Mouse (Mus musculus): Measurements from ENCODE around the gene Lcn9.
"Not testable (repeated sequence)": the region's sequence is repeated elsewhere in the genome, so short reads cannot be mapped to it uniquely, and the experiment has no call there.

Lcn9 gene

DNA sequence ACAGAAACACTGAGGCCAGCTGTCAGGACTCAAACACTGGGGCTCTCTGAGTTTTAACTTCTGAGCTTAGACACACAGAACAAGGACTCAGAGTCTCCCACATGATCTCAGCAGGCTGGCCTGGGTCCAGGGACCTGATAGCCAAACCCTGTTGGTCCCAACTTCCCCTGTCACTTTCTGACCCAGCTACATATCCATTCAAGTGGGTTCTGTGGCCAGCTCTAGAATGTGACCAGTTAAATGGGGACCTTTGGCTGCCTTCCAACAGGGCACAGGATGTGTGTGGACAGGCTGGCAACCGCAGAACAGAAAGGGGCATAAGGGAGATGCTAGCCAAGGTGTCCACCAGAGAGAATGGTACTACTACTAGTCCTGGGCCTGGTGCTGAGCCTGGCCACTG, at the start of gene Lcn9:
Gene Lcn9 (plus strand): TSS at position 348 of the 400 bp plus-strand sequence.
- no peak for DNase-seq (ENCODE audit: low spot score in 2 of 2)

DNA sequence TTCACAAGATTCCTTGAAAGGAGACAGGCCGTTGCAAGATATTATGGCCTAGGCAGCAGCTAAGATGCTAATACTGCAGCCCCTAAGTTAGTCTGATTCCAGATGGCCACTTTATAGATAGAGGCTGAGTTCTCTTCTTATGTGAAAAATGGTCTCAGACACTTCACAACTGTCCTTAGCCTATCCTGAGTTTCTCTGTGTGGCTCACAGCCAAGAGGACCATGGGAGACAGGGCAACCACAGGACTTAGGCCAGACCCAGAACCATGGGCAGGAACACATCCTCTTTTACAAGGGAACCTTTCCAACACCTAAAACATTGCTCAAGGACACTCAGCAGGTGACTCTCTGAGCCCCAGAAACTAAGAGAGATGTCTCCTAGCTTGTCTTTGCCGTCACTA, 49.4 kb upstream of the Lcn9 start:
- no peak for DNase-seq (ENCODE audit: low spot score in 2 of 2)

DNA sequence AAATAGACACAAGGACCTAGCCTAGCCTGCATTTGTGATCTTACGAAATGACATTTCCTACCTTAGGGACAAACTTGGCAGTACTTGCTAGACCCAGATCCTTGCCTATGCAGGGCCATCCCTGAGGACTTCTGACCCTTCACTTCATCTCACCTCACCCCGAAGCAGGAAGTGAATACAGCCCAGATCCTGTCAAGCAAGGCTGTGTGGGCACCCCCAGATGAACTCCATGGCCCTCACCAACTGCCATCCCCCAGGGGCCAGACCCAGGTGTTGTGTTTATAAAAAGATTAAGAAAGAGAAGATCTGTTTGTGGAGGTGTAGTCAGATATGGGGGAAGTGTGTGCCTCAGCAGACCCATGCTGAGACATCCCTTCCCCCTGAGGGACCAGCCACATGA, 48.3 kb upstream of the Lcn9 start:
- DNase-seq (ENCODE audit: low spot score in 2 of 2), result no peak

DNA sequence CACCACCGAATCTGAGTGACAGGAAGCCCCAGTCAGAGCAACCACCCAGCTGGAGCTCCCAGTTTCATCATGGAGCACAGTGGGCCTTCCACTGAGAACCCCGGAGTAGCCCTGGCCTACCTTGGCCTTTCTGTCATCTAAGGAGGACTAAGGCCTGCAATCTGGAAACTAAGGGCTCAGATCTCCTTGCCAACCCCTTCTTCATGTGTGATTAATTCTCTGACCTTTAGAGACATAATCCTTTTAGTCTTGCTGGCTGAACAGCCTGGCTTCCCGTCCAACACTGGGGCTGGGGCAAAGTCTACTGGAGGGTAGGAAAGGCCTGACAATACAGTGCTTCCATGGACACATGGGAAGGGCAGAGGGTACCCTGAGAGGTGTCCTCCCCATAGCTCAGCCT, 47.0 kb upstream of the Lcn9 start:
- no peak for DNase-seq (ENCODE audit: low spot score in 2 of 2)

DNA sequence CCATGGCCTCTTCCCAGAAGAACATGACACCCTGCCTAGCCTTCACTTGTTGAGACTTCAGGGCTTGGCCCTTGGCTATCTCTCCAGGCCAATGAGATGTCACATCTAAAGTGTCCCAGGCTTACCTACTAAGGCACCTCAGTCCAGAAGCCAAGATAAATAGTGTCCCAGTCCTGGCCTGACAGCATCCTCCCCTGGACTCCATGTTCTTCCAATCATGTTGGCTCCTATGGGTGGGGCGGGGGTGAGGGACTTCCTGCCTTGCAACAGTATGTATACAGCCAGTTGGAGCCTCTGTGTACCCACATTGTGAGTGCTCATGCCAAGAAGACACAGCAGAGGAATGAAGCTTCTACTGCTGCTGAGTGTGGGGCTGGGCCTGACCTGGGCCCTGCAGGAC, 46.2 kb upstream of the Lcn9 start, which contains the start of gene Lcn11:
Gene Lcn11 (plus strand): TSS at position 301 of the 400 bp plus-strand sequence.
- no peak for DNase-seq (ENCODE audit: low spot score in 2 of 2)

DNA sequence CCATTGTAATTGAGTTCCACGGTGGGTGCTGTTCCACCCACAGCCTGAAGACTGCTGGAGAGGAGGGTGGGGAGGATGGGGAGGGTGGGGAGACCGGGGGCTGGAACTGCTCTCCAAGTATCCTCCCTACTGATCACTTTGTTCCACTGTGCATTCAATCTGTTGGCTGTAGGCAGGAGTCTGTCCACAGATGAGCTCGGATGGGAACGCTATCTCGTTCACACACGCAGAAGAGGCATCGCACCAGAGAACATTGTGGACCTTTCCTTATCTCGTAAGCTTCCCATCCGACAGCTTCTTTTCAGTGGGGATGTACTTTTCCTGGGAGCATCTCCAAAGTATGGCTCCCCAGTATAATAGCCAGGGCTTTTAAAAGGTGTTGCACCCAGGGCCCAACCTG, 43.9 kb upstream of the Lcn9 start:
- DNase-seq (ENCODE audit: low spot score in 2 of 2), result no peak

DNA sequence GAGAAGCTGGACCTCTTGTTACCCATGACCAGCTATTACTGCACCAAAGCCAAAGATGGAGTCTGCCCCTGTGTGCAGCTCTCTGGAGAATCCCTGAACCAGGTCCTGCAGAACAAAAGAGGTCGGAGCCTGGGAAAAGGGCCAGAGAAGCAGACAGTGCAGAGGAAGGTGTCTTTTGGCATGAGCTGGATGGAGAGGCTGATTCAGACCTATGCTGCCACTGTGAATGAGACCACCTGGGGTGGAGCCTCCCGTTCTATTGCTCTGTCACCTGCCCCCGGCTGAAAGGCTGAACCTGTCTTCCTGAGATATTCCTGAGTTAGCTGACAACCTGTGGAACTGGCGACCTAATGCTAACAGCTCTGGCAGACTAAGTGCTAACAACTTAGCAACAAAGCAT, 42.0 kb upstream of the Lcn9 start:
- no peak for DNase-seq (ENCODE audit: low spot score in 2 of 2)

DNA sequence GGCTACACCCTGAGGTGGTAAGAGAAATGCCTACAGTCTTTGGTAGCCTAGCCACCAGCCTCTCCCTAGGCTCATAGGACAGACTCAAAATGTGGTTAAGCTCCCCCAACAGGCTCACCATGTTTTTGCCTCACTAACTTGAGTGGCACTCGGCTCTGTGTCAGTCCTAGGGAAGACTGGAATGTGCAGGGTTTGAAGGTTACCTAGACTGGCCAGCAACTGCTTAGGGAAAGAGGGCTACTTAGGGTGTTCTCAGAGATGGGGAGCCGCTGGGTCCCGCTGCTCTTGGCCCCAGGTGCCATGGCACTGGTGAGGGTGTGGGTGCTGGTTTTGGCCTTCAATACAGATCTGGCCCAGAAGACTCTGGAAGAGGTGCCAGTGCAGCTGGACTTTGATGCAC, 41.0 kb upstream of the Lcn9 start, which contains the start of gene Gm13539:
Gene Gm13539 (plus strand): TSS at position 301 of the 400 bp plus-strand sequence.
- no peak for DNase-seq (ENCODE audit: low spot score in 2 of 2)

DNA sequence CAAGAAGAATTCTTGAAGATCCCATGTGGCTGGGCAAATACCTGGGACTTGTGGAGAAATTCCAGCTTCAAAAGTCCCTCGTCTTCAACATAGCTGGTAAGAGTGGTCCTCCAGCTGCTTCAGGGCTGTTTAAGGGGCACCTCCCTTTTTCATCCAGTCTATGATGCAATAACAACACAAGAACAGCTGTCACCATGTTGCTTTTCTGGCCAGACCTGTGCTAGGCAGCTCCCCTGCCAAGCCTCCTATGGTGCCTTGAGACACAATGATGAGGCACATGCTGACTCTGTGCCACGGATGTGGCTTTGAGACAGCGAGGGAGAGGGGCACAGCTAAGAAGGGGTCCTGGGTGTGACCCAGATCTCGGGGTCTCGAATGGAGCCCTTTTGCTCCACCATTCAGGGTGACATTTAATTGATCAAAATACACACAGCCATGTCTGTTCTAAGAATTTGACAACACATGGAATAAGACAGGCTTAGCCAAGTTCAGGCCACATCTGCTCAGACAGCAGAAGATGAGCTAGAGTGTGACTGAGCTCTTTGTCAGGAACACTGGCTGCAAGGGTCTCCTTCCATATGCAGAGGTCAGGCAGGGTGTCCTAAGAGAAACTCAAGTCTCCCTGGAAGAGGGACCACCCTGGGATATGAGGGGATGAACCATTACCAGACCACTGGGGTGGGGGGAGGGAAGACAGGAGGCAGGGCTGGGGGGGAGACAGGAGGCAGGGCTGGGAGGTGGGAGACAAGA, 37.2 kb upstream of the Lcn9 start:
- DNase-seq (ENCODE audit: low spot score in 2 of 2), result no peak

DNA sequence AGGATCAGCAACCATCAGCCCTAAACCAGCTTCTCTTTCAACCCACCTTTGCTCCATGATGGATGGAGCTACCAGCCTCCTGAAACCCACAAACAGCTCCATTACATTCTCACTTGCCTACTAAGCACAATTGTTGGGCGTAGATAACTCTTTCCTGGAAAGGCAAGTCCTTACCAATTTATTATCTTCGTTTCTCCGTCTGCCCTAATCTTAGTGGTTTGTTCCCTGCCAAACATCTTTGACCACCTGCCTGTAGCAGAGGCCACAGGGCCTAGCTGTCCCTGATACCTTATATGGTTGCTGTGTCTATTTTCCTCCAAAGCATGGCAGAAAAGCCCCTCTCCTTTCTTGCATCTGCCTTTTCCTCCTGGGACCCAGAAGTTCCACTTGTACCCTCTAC, 33.9 kb upstream of the Lcn9 start:
- no peak for DNase-seq (ENCODE audit: low spot score in 2 of 2)

DNA sequence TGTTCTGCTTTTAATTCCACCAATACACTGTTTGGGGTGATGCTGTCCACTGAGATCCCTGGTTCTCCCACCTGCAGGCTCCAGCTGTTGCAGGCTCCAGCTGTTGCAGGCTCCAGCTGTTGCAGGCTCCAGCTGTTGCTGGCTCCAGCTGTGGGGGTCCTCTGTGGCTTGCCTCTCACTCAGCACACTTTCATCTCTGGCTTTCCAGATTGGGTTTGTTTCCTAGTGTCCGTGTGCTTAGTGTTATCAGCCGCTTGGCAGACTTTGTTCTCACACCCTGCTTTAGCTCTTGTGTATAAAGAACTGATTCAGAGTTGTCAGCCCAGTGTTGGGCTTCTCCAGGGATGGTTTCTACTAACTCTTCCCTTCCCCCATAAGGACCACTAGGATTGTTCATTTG, 25.3 kb upstream of the Lcn9 start:
- DNase-seq (ENCODE audit: low spot score in 2 of 2), result no peak

DNA sequence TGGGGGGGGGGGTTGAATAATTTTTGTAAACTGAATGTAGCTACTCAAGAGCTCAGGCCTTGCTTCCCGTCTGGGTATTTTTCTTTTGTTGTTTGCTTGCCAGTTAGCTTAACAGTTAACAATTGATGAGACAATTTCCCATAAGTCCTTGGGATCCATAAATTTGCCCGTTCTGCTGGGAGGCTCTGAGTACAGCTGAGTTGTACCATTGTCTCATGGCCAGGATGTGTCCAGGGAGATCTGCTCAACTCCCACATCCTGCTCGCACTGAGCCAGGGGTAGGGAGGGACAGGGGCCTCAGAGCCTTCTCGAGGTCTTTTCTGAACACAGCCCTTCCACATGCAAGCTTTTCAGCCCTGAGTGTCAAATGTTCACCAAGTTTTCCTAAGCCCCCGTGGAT, 24.9 kb upstream of the Lcn9 start:
- no peak for DNase-seq (ENCODE audit: low spot score in 2 of 2)

DNA sequence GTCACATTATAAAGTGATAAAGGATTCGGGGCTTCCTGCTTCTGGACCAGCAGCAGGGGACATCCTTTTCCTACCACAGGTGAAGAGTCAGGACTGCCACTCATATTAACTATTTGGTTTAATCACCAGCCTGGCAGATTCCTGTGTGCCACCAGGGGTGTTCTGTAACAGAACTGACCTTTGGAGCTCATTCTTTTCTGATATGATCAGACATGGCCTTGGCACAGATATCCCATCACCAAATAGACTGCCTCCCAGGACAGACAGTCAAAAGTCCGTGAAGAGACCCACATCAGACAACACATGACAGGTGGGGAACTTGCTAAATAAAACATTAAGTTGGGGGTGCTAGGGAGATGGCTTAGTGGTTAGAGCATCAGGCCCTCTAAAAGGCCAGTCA, 11.2 kb upstream of the Lcn9 start:
- no peak for DNase-seq (ENCODE audit: low spot score in 2 of 2)

DNA sequence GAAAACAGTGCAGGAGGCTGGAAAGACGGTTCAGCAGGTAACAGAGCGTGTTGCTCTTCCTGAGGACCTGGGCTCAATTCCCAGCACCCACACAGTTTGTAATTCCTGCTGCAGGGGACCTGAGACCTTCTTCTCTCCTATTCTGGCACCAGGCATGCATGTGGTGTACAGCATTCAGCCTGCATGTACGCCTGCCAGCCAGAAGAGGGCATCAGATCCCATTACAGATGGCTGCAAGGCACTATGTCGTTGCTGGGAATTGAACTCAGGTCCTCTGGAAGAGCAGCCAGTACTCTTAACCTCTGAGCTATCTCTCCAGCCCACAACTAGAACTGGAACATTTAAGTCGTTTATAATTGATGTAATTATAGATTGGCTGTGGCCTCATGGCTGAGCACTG, 9.6 kb upstream of the Lcn9 start:
- no peak for DNase-seq (ENCODE audit: low spot score in 2 of 2)

DNA sequence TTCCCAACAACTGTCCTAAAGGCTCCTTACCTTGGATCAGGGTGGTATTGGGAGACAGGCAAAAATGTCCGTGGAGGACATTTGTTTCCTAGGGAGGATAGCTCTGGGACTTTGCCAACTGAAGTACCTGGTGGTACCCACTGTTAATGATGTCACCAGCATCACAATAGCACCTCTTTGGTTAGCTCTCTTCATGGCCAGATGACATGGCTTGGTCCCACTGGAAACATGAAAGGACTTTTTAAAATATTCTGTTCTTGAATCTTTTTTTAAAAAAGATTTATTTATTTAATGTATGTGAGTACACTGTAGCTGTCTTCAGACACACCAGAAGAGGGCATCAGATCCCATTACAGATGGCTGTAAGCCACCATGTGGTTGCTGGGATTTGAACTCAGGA, 7.2 kb upstream of the Lcn9 start, which contains the start of gene Glt6d1:
Gene Glt6d1 (minus strand): TSS at position 101 of the 400 bp plus-strand sequence.
- not testable (repeated sequence) for DNase-seq (ENCODE audit: low spot score in 2 of 2)

DNA sequence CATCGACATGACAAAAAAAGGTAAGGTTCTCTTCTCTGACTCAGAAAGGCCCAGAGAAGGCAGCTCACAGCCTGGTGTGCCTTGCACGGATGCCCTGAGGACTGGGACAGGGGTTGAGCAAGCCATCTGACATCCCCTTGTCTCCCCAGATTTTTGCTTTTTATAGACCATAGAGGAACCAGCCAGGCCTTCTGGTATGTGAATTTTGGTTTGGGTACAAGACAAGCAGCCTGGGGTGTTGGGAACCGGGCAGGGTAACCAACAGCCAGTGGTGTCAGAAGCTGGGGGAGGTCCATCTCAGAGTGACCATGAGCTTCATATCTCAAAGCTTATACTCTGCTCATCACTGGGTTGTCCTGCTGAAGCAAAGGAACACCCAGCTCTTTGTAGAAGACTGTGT, 1.8 kb downstream of the Lcn9 start:
- no peak for DNase-seq (ENCODE audit: low spot score in 2 of 2)

DNA sequence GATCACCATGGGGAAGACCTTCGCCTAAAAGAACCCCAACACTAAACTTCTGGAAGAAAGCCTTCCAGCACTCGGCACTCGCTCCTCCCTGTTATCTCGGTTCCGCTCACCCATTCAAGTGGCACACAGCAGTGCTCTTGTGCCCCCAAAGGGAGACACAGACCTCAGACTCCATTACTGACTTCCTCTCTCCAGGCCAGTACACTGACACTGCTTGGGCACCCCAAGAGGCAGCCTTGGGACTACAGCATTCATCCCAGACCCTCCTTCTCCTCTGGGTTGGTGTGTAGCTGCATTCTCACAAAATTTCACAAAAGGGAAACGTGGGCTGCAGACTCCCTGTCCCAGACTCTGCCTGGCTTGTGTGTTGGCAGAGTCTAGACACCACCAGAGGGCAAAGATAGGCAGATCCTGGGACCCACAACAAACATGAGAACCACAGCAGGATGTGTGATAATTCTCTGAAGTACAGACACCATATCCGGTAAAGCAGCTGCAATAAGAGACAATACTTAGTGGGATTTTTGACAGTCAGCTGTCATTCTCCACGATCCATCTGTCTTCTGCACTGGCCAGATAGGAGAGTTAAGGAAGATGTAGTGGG, 5.5 kb downstream of the Lcn9 start:
- DNase-seq (ENCODE audit: low spot score in 2 of 2), result no peak

DNA sequence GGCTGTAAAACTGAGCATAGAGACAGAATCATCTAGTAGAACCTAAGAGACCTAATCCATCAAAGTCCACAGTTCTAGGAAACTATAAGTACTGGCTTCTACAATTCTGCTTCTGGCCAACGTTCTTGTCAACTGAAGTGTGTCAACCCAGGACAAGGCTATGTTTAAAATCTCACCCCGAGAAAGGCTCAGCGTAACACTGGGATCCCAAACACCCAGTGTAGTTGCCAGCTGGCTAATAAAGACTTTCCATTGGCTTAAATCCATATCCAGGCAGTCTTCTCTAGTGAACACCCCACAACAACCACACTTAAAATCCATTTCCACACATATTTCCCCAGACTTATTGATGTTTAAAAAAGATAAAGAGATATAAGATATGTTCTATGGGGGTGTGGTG, 7.8 kb downstream of the Lcn9 start:
- no peak for DNase-seq (ENCODE audit: low spot score in 2 of 2)

DNA sequence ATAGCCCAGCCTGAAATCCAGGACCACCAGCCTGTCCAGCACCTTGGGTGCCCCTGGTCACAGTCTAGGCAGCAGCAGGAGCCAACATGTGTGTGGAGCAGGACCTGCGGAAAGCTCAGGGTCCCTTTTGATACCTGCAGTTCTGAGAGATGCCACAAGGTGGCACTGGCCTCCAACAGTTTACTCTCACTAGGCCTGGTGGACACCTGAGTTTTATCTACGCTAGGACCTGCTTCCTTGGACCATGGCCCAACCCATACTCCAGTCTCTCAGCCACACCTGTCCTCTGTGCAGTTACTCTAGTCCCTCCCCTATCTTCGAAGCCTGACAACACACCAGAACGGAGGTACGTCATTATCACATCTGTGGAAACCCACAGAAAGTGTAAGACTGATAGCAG, 13.3 kb downstream of the Lcn9 start:
- peak; percentile 58 to 67 for DNase-seq (ENCODE audit: low spot score in 2 of 2)

DNA sequence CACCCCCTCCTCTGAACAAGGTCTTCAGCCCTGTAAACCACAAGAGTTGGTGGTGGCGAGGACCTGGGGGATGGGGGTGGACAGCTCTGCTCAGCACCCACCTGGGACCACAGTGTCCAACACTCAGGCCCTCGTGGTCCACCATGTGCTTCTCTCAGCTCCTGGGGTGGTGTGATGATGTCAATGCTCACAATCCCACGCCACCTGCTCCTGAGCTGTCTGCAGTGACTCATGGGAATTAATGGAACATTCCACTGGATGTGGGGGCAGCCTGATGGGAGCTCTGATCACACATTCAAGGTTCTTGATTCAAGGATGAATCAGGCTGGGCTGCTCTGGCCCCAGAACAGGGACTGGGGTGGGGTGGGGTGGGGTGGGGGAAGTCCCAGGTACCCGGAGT, 19.2 kb downstream of the Lcn9 start:
- peak in 1 of 2 experiments; percentile 37 for DNase-seq (ENCODE audit: low spot score in 2 of 2)

DNA sequence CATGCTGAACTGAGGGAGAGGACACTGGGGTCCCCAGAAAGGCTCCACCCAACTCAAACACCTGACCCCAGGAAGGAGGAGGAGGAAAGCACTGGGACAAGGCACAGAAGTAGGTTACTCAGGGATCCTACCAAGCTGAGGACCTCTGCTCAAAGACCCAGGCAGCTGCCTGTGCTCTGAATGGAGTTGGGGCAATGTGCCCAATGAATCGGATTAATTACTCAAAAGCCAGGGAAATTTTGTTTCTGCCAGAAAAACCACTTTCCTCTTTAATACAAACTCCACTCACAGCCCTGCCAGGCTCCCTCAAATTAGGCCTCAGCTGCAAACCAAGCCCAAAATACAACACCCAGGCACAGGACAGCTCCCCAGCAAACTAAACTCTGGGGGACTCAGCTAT, 19.8 kb downstream of the Lcn9 start:
- no peak for DNase-seq (ENCODE audit: low spot score in 2 of 2)

DNA sequence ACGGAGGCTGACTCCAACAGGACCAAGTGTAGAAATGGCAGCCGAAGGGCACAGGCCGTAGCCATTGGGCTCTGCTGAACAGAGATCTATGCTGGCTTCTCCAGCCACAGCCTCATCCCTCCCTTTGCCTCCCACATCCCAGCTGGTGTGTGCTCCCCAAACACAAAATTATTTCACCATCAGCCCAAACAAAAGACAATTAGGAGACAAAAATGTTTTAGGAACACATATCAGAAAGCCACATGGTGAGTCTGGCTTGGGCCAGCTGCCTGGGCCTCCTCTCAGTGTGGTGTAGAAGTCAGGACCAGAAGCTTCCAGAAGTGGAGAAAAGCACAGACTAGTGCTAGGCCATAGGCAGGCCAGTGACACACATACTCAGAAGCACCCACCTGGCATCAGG, 21.1 kb downstream of the Lcn9 start:
- DNase-seq (ENCODE audit: low spot score in 2 of 2), result no peak

DNA sequence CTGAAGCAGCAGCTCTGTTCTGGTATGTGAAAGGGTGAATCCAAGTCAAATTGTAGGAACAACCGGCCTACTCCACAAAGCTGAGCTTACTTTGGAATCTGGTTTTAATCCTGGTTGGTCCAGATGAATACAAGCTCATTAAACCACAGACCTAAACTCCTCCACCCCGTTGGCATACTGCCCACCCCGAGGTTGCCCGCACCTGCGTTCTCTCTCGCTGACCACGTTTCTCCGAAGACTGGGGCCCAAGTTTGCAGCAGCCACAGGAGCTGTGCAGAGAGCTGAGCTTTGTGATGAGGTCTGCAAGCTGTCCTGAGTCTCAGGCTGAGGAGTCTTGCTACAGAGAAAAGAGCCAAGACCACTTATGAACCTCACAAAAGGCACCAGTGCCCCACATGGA, 23.6 kb downstream of the Lcn9 start:
- no peak for DNase-seq (ENCODE audit: low spot score in 2 of 2)

DNA sequence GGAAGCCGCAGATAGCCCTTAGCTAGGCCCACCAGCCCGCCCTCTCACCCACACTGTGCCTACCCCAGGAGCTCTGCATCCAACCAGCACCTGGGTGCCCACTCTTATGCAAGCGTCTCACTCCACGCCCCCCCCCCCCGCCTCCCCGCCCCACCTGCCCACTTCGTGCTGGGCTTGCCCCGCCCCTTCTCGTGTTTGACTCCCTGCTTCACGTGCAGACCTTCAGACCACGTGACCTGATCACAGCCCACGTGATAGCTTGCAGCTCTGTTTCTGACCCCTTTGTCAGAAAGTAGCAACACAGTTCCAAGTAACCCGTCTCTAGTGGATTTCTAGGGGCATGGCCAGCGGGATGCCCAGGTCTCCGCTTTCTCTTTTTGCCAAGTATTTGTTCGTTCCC, 24.3 kb downstream of the Lcn9 start, which contains the start of gene Sohlh1:
Gene Sohlh1 (minus strand): TSS at position 23 of the 400 bp plus-strand sequence.
- no peak for DNase-seq (ENCODE audit: low spot score in 2 of 2)
